Mouse (Mus musculus): ENCODE measurements around the gene Ndufaf2.

Ndufaf2 gene

DNA sequence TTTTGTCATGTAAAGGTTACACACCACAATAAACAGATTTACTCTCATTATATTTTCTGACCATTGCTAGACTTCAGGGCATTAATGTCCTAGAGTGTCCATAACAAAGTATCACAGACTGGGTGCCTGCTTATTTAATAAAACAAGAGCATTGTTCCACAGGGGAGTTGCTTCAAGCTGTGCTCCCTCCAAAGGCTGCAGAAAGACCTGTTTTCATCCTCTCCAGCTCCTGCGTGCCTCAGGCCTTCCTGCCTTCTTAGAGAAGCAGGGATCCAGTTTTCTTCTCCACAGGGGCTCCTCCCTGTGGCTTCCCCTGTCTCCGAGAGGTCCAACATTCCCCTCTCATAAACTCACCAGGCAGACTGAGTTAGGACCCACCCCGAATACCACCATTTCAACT, 202.2 kb downstream of the Ndufaf2 start:
- no peak for DNase-seq

DNA sequence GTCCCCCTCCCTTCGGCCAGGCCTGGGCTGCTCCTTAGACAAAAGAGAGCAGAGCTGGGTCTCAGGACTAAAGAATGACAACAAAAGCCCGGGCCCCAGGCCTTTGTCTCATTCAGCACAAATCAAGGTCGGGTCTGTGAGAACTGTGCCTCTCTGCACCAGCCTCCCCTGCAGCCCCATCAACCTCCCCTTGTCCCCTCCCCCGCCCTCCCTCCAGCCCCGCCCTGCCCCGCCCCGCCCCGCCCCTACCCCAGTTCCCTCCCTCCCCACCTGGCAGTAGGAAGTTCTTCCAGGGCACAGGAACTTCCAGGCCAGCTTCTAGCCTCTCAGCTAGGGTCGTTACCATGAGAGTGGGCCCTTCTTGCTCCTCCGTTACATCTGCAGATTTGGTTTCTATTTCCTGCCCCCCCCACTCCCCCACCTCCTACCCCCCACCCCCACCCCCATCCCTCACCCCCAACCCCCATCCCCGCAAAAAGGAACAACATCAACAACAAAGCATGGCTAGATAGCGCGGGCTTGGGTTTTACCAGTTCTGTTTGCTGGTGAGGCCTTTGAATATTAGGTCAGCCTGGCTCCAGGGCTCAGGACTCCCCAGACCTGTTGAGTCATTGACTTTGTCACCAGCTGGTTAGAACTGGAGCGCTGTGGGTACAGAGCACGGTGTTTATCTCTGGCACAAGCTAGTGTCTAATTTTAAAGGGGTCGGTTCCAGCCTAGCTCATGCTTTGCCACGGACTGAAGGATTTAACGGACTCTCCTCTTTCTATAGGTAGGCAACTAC, 202.9 kb downstream of the Ndufaf2 start:
- DNase-seq: no peak

DNA sequence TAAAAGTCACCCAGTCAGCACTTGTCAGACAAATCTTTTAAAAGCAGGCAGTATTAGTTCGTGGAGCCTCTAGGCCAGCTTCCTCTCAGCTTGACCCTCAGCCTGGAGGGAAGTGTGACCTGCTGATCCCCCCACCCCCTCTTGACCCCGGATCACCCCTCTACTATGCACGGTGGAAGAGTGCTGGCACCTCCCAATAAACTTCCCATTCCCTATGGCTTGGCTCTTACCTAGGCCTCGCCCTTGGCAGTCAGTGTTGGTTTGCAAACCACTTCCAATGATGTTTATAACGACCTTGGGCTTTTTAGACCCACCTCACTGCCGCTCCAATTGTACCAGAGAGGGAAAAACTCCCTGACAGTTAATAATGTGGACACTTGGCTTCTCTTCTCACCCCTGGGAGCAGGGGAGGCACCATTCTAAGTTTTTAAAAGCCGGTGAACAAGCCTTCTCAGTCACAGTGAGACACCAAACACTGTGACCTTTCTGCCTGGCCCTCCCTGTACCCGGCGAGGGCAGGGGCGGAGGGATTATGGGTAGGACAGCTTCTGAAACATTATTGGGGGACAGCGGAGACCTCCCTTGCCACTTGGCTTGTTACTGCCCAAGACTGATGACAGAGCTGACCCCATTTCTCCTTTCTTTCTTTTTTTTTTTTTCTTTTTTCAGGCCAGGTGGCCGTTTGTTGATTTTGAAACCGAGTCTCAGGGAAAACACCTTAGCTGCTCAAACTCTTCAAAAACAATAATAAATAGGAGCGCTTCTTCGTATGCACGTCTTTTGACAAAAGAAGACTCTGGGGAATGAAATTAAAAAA, 203.8 kb downstream of the Ndufaf2 start:
- no peak for DNase-seq

DNA sequence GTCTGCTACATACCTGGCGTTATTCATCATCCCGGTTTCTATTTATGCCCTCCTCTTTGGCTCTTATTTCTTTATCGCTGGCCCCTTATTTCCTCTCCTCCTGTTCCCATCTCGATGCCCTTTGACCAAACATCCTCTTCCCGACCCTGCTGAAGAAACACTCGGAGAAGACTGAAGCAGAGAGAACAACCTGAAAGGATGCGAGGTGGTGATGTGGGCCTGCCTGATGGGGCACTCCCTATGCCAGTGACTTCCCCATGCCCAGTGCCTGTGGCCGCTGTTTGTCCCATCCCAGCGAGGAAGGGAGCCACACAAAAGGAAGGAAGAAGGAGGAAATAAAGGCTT, 204.4 kb downstream of the Ndufaf2 start:
- no peak for DNase-seq

Measured in right cerebral cortex, adult 18-20 months (tissue).